Comparison of ENCODE assay signal across 9 mouse cellular contexts in genomic region chr15:102115731-102116231, GRCm38 (mm10). TPM values are rescaled to one million over a fixed set of nuclear protein-coding genes. Genes with fewer than 3 reads are reported as not detected.
DNase-seq lines count a peak whose midpoint lies in the region; ATAC-seq and TF ChIP-seq lines count a peak whose summit lies in the region.
"Had no signal": no experiment of that assay in that cellular context is flagged by ENCODE, and none has a peak within 500 bp of the region (broad histone marks: within the 10 kb centered on the region; RNA-seq: fewer than 3 reads in every experiment).

No protein-coding gene starts in this region.

- DNase-seq in forebrain, postnatal 0 days, result no peak
- DNase-seq in lung, postnatal 4 days, result no peak
- DNase-seq in cerebellum, adult 9-11 months, result peak; percentile 63
- DNase-seq in urinary bladder, postnatal 14 days (ENCODE audit: low spot score), result no peak
- DNase-seq in gastrocnemius, adult 18-20 months (ENCODE audit: low spot score), result no peak

- no peak overlapping the region for H3K4me2 ChIP-seq in forebrain, embryonic 12.5 days
- no peak overlapping the region for H3K4me2 ChIP-seq in forebrain, postnatal 0 days (ENCODE audit: low read depth)
- H3K4me2 ChIP-seq in lung, embryonic 15.5 days, result no peak overlapping the region
- H3K4me2 ChIP-seq: kidney, embryonic 15.5 days had no signal

- no peak for ATAC-seq in forebrain, embryonic 12.5 days (ENCODE audit: low FRiP score)
- ATAC-seq in forebrain, postnatal 0 days, result no peak
- no peak for ATAC-seq in lung, embryonic 15.5 days (ENCODE audit: borderline replicate concordance, extremely low read depth, low FRiP score, low TSS enrichment)
- ATAC-seq in megakaryocyte, adult 5-6 weeks (ENCODE audit: poor library complexity, severe bottlenecking), result peak; percentile 50

- H3K36me3 ChIP-seq in forebrain, embryonic 12.5 days (replicated peaks), result peaks cover 48% of the 10 kb centered on the region
- H3K36me3 ChIP-seq in forebrain, postnatal 0 days (ENCODE audit: insufficient read depth), result peaks cover 51% of the 10 kb centered on the region
- peaks cover 81% of the 10 kb centered on the region for H3K36me3 ChIP-seq in lung, embryonic 15.5 days

- peak overlapping the region; percentile 20; the same call in 1 of the 2 replicates for H3K27ac ChIP-seq in forebrain, embryonic 12.5 days
- H3K27ac ChIP-seq in forebrain, postnatal 0 days (ENCODE audit: low read depth, low read length), result no peak overlapping the region
- H3K27ac ChIP-seq in lung, embryonic 15.5 days, result peak overlapping the region; percentile 32
- H3K27ac ChIP-seq: kidney, embryonic 15.5 days had no signal

- H3K27me3 ChIP-seq in forebrain, embryonic 12.5 days, result no peaks in the 10 kb centered on the region
- no peaks in the 10 kb centered on the region for H3K27me3 ChIP-seq in forebrain, postnatal 0 days (ENCODE audit: insufficient read depth, low read length)
- H3K27me3 ChIP-seq in lung, embryonic 15.5 days, result no peaks in the 10 kb centered on the region
- H3K27me3 ChIP-seq: kidney, embryonic 15.5 days had no signal

- H3K9ac ChIP-seq in forebrain, embryonic 12.5 days, result no peak overlapping the region
- H3K9ac ChIP-seq in forebrain, postnatal 0 days, result no peak overlapping the region
- H3K9ac ChIP-seq in lung, embryonic 15.5 days, result no peak overlapping the region
- H3K9ac ChIP-seq: kidney, embryonic 15.5 days had no signal

- TF ChIP-seq CTCF in forebrain, postnatal 0 days (IDR thresholded peaks at IDR 0.05; ENCODE audit: low read depth), result no peak

- H3K4me3 ChIP-seq in forebrain, embryonic 12.5 days (replicated peaks), result no peak overlapping the region
- H3K4me3 ChIP-seq in forebrain, postnatal 0 days (ENCODE audit: low read depth, low read length), result no peak overlapping the region
- no peak overlapping the region for H3K4me3 ChIP-seq in lung, embryonic 15.5 days
- H3K4me3 ChIP-seq: kidney, embryonic 15.5 days had no signal

- no peaks in the 10 kb centered on the region for H3K9me3 ChIP-seq in forebrain, embryonic 12.5 days
- no peaks in the 10 kb centered on the region for H3K9me3 ChIP-seq in forebrain, postnatal 0 days (ENCODE audit: low read length)
- H3K9me3 ChIP-seq in lung, embryonic 15.5 days, result no peaks in the 10 kb centered on the region
- H3K9me3 ChIP-seq: kidney, embryonic 15.5 days had no signal

- H3K4me1 ChIP-seq in forebrain, embryonic 12.5 days, result peaks cover 6% of the 10 kb centered on the region; the same call in 1 of the 2 replicates
- no peaks in the 10 kb centered on the region for H3K4me1 ChIP-seq in forebrain, postnatal 0 days (ENCODE audit: insufficient read depth)
- H3K4me1 ChIP-seq in lung, embryonic 15.5 days, result peaks cover 29% of the 10 kb centered on the region

- 69% methylated on average over 9 of the region's 9 CpGs for WGBS in forebrain, embryonic 12.5 days
- WGBS in forebrain, postnatal 0 days, result 67% methylated on average over 9 of the region's 9 CpGs
- WGBS in lung, embryonic 15.5 days, result 74% methylated on average over 9 of the region's 9 CpGs

RNA-seq across cellular contexts. Expression of gene Tns2, which starts 15.6 kb away (rescaled TPM):
- 7.9 and 8.2 TPM in 2 replicates for polyA plus RNA-seq in forebrain, embryonic 12.5 days (2016; fragmentation: Nextera tagmentation; extraction: Ambion mirVana)
- total RNA-seq in forebrain, postnatal 0 days (2014; rRNA removed), result 7.0 and 8.4 TPM in 2 replicates
- 2.8 and 5.0 TPM in 2 replicates for polyA plus RNA-seq in forebrain, postnatal 0 days (2015; fragmentation: Nextera tagmentation; extraction: Ambion mirVana)
- 47.6 and 54.5 TPM in 2 replicates for polyA plus RNA-seq in lung, embryonic 15.5 days (2015; fragmentation: Nextera tagmentation; extraction: Ambion mirVana)
- total RNA-seq in megakaryocyte, adult 5-6 weeks (2015), result 0.32 and 1.9 TPM in 2 replicates
- total RNA-seq in megakaryocyte, adult 5-6 weeks (2017), result 0.07 TPM in 1 of 2 replicates, not detected in the other
- total RNA-seq in gastrocnemius, adult 18-20 months (2021), result 10 to 100 TPM; 31.3 to 31.6 TPM

RNA-seq across cellular contexts. Expression of gene Spryd3, which starts 20.3 kb away (rescaled TPM):
- 19.1 and 19.6 TPM in 2 replicates for polyA plus RNA-seq in forebrain, embryonic 12.5 days (2016; fragmentation: Nextera tagmentation; extraction: Ambion mirVana)
- 90.6 and 110 TPM in 2 replicates for total RNA-seq in forebrain, postnatal 0 days (2014; rRNA removed)
- 76.5 and 95.6 TPM in 2 replicates for polyA plus RNA-seq in forebrain, postnatal 0 days (2015; fragmentation: Nextera tagmentation; extraction: Ambion mirVana)
- 18.8 and 20.5 TPM in 2 replicates for polyA plus RNA-seq in lung, embryonic 15.5 days (2015; fragmentation: Nextera tagmentation; extraction: Ambion mirVana)
- total RNA-seq in megakaryocyte, adult 5-6 weeks (2015), result 6.1 and 7.5 TPM in 2 replicates
- total RNA-seq in megakaryocyte, adult 5-6 weeks (2017), result 20.6 and 22.6 TPM in 2 replicates
- 1 to 10 TPM; 4.9 to 7.7 TPM for total RNA-seq in gastrocnemius, adult 18-20 months (2021)

RNA-seq across cellular contexts. Expression of gene Igfbp6, which starts 28.4 kb away (rescaled TPM):
- 0.24 and 0.79 TPM in 2 replicates for polyA plus RNA-seq in forebrain, embryonic 12.5 days (2016; fragmentation: Nextera tagmentation; extraction: Ambion mirVana)
- total RNA-seq in forebrain, postnatal 0 days (2014; rRNA removed), result 11.4 and 12.2 TPM in 2 replicates
- 8.1 and 10.3 TPM in 2 replicates for polyA plus RNA-seq in forebrain, postnatal 0 days (2015; fragmentation: Nextera tagmentation; extraction: Ambion mirVana)
- polyA plus RNA-seq in lung, embryonic 15.5 days (2015; fragmentation: Nextera tagmentation; extraction: Ambion mirVana), result 12.3 and 16.8 TPM in 2 replicates
- total RNA-seq in megakaryocyte, adult 5-6 weeks (2015), result 1.3 TPM in 1 of 2 replicates, not detected in the other
- not detected in 2 replicates for total RNA-seq in megakaryocyte, adult 5-6 weeks (2017)
- 10 to 100 TPM; 32.2 to 50.3 TPM for total RNA-seq in gastrocnemius, adult 18-20 months (2021)

RNA-seq across cellular contexts. Expression of gene Soat2, which starts 34.5 kb away (rescaled TPM):
- polyA plus RNA-seq in forebrain, embryonic 12.5 days (2016; fragmentation: Nextera tagmentation; extraction: Ambion mirVana), result 0.08 TPM in 1 of 2 replicates, not detected in the other
- total RNA-seq in forebrain, postnatal 0 days (2014; rRNA removed), result 0.10 TPM in 1 of 2 replicates, not detected in the other
- polyA plus RNA-seq in forebrain, postnatal 0 days (2015; fragmentation: Nextera tagmentation; extraction: Ambion mirVana), result 0.12 TPM in 1 of 2 replicates, not detected in the other
- 0.20 and 0.34 TPM in 2 replicates for polyA plus RNA-seq in lung, embryonic 15.5 days (2015; fragmentation: Nextera tagmentation; extraction: Ambion mirVana)
- total RNA-seq in megakaryocyte, adult 5-6 weeks (2015), result 0.78 and 0.82 TPM in 2 replicates
- 0.89 and 1.1 TPM in 2 replicates for total RNA-seq in megakaryocyte, adult 5-6 weeks (2017)
- total RNA-seq in gastrocnemius, adult 18-20 months (2021), result under 1 TPM in 1 of 2 experiments, not detected in 1; 0.09 TPM

RNA-seq across cellular contexts. Expression of gene Eif4b, which starts 42.2 kb away (rescaled TPM):
- 109 TPM in 2 replicates for polyA plus RNA-seq in forebrain, embryonic 12.5 days (2016; fragmentation: Nextera tagmentation; extraction: Ambion mirVana)
- total RNA-seq in forebrain, postnatal 0 days (2014; rRNA removed), result 187 and 194 TPM in 2 replicates
- polyA plus RNA-seq in forebrain, postnatal 0 days (2015; fragmentation: Nextera tagmentation; extraction: Ambion mirVana), result 69.7 and 72.8 TPM in 2 replicates
- 118 and 121 TPM in 2 replicates for polyA plus RNA-seq in lung, embryonic 15.5 days (2015; fragmentation: Nextera tagmentation; extraction: Ambion mirVana)
- 78.2 and 82.3 TPM in 2 replicates for total RNA-seq in megakaryocyte, adult 5-6 weeks (2015)
- total RNA-seq in megakaryocyte, adult 5-6 weeks (2017), result 199 and 204 TPM in 2 replicates
- 100 to 1,000 TPM; 224 to 227 TPM for total RNA-seq in gastrocnemius, adult 18-20 months (2021)
